Mouse (Mus musculus) cerebellum, postnatal 14 days (tissue): ENCODE data around the gene Tmem51.
A peak's percentile ranks its signal among the peaks of the same experiment; 100 is the strongest.

Experiments
- DNase-seq, 2 experiments: peaks; one replicate each; pipeline ENCODE4 v3.0.0; 2021; ENCODE audit warnings: mixed read lengths in 2 of 2

Tmem51 gene

DNA sequence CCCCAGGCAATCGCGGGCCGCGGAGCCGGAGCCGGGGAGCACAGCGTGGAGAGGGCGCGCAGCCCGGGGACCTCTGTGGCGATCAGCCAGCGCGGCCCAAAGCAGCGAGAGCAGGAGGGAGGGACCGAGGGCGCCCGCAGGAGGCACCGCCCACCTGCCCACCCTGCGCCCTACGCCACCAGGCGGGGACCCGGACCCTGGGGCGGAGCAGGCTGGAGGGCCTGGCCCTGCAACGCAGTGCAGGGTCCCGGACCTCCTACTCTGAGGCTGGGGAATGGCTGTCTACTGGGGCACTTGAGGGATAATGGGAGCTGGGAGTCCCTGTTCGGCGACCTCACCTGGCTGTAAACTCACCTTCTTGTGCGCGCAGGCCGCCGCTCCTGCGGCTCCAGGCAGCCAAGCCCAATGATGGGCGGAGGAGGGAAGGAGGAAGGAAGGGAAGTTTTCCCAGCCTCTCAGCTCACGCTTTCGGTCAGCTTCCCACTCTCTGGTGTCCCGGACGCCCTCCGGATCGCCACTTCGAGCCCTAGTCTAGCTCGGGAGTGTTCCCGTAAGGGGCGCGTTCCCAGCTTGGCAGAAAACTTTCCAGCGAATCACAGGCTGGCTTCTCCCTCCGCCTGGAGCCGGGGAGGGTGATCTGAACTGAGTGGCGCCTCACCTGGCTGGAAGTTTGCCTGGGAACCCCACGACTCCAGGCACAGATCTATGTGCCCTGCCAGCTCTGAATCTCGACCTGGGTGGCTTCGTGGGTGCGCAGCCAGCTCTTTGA is at the start of gene Tmem51:
Gene Tmem51, minus strand, starts transcription at position 174 of the 769 bp plus-strand sequence.
- DNase-seq, result peak; percentile 66 to 70

DNA sequence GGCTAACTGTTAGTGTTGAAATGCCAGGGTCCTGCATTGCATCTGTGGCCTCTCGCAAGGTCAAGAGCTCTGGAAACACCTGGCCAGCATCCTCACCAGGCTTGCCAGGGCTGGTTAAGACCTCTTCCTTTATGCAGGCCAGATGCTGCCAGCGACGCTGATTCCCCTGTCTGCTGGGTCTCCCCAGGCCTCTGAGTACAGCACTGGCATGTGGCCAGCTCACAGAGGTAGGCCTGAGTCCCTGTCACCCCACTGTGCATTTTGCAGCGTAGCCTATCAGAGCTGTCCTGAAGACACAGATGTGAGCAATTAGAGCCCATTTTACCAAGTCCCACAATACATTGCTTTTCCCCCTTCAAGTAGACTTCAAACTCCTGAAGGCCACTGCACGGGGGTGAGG is 46.1 kb upstream of the Tmem51 start:
- DNase-seq, result no peak

DNA sequence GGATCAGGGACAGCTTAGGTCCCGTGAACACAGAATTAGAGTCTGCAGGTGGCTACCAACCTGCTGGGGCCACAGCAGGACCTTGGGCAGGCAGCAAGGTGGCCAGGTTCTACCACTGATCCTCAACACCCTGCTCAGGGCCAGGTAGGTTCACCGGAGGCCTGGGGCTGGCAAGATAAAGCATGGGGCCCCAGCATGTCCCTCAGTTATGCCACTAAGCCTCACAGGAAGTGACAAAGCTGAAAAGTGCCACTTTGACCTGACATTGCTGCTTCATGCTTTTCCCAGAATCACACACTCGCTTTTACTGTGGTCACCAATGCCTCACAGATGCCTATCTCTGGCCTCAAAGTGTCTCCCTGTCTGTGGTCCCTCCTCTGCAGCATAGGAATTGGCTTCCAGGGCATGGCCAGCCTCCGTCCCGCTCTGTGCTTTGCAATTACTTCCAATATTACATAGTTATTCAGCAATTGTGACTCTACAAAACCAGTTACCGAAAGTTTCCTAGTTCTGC is 43.2 kb upstream of the Tmem51 start:
- no peak for DNase-seq

DNA sequence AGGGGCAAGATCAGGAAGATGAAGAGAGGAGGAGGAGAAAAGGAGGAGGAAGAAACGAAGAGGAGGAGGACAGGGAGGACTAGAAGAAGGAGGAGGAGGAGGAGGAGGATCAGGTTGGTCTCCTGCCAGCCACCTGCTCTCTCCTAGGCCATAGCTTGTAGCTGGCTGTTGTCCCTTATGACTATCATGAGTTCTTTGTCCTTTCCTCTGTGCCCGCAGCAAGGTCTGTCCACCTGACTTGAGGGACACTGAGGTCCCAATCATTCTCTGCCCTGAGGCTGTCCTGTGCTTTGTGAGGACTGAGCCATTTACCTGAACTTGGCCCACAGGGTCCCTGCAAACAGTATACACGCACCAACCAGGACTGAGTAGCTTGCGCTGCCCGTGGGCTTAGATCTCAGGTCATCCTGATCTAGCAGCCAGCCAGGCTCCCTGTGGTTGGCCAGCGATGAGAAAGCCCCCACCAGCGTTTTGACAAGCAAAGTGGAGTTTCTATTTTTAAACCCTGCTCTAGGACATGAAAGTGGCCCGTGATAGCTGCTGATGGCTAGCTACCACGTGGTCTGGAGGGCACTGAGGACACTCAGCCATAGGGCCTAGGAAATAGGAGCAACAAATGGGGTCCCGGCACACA is 42.7 kb upstream of the Tmem51 start:
- peak in 1 of 2 experiments; percentile 43 for DNase-seq

DNA sequence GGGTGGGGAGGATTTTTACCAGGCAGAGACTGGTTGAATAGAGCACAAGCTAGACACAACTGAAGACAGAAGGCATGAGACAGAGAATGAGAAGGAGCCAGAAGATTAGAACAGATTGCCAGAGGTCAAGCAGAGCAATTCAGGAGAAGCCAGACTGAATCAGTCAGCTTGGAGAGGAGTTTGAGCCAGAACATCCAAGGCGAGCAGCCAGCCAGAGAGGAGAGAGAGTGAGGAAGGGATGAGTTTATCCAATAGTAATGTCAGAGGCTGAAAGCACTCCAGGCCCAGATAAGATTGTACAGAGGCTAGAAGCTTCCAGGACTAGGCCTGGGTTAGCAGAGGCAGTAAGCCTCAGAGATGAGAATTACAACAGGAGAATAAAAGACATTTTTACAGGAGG is 37.1 kb upstream of the Tmem51 start:
- no peak for DNase-seq

DNA sequence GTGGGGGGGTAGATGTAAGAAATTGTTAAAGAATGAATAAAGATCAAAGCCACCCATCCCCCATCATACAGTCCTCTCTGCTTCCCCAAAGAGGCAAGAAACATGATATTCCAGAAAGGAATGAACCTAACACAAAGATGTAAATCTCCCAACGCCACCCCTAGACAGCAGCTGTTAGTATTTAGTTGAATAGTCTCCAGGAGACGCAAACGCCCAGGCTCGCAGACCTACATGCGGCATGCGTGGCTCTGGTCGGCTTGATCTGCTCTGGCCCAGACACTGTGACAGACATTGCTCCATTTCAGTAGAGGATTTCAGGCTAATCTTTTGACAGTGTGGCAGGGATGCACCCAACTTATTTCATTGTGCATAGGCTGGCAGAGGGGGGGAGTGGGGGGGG is 34.4 kb upstream of the Tmem51 start:
- no peak for DNase-seq

DNA sequence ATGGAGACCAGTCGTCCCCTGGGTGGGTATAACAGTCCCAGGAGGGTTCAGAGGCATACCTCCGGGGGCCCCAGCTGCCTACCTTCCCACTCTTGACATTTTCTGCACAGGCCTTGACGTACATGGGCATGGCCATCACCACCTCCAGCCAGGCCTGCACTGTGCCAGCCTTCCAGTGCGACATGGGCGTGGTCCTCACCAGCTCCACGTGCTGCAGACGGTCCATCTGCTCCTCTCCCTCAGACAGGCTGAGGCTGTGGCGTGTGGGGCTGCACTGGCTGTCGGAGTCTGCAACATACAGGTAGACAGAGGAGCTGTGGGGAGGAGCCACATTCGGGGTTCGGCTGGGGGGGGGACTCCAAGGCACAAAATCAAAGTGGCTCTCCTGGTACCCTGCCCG is 33.9 kb upstream of the Tmem51 start:
- peak; percentile 59 to 68 for DNase-seq

DNA sequence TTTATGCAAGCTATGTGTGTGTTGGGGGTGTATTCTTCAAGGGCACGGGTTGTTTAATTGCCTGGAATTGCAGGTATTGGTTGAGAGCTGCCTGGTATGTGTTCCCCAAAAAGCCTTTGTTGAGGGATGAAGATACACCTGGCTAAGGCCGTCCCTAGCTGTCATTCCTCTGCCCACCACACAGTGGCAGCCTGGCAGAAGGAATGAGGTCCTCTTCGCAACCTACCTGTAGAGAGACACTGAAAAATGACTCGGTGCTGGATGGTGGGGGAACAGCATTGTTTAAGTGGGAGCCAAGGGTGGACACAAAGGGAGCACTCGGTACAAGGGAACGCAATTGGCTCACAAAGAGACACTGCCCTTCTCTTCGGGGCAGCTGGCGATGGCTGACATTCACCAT is 29.2 kb upstream of the Tmem51 start:
- DNase-seq, result peak; percentile 81 to 83

DNA sequence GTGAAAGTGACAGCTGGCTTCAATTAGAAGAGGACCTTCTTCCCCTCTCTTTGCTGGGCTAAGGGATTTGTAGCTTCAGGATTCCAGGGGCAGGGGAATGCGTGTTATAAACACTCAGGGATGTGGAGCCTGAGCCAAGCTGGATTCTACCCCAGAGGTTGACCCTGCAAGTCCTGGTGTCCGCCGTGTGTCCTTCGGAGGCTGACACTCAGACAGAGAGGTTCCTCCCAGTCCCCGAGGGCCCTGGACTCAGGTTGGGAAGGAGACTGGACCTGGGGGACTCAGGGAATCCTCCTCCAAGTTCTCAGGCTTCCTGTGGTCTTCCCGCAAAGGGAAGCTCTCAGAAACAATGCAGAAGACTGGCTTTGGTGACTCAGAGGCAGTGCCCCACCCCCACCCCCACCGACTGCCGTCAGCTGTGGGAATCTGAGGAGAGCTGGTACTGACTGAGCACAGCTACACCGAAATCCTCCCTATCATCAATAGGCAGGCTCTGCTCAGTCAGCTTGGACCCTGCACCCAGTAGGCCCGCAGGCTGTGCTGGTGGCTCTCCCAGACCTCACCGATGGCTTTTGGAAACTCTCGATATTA is 19.1 kb upstream of the Tmem51 start:
- no peak for DNase-seq

DNA sequence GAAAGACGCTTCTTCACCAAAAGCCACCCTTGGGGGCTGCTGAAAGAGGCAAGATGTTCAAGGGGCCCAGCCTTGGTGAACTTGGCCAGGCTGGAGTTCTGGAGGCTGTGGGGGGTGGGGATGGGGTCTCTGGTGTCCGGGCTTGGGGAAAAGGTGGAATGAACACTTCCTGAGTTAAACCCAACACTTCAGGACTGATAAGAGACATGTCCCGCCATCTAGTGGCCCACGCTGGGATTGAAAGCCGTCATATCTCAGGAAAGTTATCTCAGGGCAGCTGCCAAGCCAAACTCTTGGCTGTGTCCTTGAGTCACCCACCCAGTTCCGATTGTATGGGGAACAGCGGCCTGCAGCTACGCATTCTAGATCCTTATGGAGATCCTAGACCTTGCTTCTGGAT is 14.2 kb upstream of the Tmem51 start:
- DNase-seq, result peak; percentile 90 to 94

DNA sequence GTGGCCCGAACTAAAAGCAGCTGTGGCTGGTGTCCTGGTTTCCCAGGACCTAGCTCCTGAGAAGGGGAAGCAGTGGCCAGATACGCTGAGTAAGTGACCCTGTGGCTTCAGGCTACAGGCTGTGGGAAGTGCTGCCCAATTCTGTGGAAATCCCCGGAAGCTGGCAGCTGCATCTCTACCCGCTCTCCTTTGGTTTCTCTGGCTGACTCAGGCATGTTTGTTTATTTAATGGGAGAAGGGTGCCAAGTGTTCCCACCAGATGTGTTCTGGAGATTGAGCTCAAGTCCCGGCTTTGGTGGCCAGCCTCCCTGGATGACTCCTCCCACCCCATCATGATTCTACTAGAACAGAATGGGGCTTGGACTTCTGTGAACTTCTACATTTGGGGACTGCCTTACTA is 13.8 kb upstream of the Tmem51 start:
- peak in 1 of 2 experiments; percentile 35 for DNase-seq

DNA sequence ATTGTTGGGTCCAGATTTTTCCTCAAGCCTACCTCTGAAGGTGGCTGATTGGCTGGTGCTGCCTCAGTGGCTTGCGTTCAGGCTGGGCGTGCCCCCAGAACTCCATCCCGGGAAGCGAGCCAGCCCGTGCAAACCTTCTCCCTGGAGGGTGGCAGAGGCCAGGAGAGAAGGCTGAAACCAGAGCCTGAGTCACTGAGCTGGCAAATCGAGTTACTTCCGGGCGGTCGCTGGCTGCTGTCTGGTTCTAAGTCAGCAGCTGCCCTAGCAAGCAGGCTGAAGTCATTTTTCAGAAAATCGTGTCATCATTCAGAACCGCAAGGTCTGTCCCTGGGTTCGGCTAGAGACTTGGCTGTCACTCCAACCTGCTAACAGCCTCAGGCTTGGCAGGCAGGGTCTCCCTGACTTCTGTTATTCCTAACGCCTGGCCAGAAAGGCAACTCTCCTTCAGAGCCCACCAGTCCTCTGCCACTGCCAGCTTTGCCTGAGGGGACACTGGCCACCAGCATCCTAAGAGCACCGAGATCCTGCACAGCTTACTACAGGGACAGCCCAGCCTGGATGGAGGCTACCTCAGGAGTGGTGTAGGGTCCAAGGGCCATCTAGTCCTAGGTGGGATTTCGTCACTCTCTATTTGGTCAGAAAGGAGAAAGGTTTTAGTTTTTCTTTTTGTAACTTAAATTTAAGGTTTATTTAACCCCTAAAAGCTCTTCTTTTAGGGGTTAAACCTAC is 11.6 kb upstream of the Tmem51 start:
- peak; percentile 92 to 94 for DNase-seq

DNA sequence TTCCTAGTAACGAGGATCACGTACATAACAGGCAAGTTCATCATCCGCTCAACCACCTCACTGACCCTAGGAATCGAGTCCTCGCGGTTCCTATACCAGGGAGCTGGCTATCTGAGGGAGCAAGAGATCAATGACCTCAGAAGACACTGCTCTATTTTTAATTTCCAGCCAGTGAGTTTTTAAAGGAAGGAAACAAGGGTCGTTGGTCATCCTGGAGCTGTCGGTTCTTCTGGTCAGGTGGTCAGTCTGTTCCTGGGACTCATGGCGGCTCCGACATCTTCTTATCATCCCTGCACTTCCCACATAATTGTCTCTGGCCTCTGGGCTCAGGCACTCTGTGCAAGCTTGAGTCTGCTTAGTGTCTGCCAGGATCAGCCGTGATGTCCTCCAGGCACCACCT is 10.3 kb upstream of the Tmem51 start:
- no peak for DNase-seq

DNA sequence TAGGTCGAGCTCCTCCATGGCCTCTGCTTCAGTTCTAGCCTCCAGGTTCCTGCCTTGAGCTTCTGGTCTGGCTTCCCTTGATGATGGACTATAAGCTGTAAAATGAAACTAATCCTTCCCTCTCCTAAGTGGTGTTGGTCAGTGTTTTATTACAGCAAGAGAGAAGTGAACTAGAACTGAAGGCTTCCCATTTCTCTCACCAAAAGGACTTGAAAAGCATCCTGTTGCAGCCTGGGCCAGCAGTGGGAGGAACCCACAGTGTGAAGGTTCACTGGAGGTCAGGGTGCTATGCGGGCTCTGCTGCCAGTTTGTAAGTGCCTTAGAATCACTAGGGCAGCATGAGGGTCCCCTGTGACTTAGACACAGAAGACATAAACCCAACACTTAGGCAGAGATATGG is 7.0 kb upstream of the Tmem51 start:
- DNase-seq, result no peak

DNA sequence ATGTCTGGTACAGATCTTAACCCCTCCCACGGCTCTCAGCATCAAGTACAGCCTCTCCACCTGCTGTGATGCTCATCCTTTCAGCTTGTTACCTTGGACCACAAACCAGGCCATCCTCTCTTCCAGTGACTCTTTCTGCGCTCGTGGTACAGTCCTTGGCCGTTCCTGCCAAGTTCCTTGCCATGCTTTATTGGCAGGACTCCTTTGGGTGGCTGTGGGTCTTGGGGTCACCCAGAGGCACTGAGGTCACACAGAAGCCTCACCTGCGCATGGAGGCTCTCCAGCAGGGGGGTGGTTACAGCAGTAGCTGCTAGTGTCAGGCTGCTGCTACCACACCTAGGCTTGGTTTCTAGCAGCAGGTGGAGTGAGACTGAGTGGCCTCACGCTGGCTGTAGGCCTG is 5.9 kb upstream of the Tmem51 start:
- DNase-seq, result peak; percentile 31 to 45

DNA sequence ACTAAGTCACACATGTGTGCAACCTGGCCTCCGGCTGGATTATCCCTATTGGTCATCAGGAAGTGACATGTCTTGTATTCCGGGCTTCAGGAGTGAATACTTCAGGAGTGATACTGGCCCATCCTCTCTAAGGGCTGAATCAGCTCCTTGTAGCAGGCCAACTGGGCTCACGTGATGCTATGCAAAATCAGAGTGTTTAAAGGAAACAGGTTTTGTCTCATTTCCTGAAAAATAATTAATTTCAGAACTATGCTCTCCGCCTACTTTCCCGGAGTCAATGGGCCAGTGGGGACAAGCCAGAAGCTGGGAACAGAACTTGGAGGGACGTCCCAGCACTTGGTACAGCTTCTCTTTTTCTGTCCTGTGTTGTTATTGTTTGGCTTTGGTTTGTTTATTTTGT is 4.7 kb upstream of the Tmem51 start:
- DNase-seq, result no peak

DNA sequence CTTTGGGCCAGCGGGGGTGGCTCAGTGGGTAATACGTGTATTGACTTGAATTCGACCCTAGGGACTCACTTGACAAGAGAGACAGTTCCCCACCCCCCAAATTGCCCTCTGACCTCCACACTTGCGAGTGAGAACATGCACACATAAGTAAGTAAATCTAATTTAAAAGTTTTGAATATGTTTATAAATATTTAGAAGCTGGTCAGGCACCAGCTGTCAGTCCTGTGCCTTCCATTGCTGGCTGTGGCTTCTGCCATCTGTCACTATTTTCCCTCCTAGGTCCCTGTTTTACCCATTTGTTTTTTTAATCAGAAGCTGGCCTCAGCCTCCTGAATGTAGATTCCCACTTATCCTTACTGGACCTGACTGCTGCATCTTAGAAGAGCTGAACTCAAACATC is 4.3 kb upstream of the Tmem51 start:
- DNase-seq, result peak; percentile 42 to 63

DNA sequence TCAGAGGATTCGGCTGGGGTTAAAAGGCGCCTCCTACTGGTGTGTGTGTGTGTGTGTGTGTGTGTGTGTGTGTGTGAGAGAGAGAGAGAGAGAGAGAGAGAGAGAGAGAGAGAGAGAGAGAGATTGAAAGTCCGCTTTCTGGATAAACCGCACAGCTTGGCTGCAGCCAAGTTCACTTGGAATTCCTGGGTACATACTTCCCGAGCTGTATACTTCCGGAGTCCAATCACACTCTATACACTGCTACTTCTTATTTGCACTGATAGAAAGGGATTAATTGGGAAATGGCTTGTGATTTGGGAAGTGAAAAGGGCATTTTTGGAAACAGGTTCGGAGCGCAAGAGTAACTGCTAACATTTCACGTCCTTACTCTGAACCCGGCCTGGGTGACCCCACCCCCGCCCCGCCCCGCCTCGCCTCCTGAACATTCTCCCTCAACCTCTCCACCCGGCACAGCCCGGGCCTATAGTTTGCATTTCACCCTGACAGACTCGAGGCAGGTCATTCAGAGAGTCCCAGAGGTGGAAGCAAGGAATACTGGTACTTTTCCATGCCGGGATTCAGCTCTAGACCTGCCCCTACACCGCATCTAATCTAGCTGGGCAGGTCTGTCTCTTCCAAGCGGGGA is 946 bp upstream of the Tmem51 start:
- DNase-seq, result no peak

DNA sequence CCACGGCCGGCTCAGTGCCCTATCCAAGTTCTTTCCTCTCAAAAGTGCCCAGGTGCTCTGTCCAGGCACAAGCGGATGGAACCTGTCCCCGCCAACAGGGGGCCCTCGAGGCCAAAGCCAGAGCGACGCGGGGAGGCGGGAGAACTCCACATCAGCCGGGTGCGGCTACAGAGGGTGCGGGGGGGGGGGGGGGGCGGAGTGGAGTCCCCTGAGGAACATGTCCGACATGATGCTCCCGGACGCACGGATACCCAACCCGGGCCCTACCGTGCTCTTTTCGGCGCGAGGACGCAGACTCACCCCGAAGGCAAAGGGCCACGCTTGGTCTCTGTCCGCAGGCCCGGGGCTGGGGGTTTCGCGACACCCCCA is 358 bp downstream of the Tmem51 start:
- peak; percentile 78 to 80 for DNase-seq

DNA sequence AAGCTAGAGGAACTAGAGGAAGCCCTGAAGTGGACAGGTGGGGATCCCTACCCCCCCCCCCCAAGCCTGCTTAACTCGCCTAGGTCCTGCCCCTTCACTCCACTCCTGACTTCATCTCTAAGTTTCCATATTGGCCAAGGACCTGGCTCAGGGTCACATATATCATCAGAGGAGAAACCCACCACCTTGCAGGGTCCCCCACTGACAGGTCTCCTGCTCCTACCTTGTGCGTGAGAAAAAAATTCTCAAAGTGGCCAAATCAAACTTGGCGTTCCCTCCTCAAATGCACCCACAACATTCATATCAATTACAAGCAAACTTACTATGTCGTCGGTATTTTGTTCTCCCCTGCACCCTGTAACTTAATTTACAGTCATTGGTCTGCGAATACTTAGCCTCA is 911 bp downstream of the Tmem51 start:
- no peak for DNase-seq

DNA sequence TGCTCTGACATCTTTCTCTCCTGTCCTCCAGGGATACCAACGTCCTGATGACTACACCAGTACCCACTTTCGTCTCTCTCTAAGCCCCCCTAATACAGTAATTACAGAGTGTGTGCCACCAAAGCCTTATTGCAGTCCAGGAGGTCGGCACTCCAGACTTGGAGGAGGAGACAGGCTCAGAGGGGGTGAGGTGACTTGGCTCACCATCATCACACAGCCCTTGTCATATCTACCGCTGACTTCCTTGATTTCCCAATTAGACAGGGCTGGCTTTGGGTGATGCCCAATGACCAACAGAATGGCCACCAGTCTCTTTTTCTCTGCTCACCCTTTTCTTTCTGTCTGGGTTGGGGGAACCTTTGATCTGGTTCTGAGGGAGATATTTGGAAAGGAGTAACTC is 1.4 kb downstream of the Tmem51 start:
- no peak for DNase-seq

DNA sequence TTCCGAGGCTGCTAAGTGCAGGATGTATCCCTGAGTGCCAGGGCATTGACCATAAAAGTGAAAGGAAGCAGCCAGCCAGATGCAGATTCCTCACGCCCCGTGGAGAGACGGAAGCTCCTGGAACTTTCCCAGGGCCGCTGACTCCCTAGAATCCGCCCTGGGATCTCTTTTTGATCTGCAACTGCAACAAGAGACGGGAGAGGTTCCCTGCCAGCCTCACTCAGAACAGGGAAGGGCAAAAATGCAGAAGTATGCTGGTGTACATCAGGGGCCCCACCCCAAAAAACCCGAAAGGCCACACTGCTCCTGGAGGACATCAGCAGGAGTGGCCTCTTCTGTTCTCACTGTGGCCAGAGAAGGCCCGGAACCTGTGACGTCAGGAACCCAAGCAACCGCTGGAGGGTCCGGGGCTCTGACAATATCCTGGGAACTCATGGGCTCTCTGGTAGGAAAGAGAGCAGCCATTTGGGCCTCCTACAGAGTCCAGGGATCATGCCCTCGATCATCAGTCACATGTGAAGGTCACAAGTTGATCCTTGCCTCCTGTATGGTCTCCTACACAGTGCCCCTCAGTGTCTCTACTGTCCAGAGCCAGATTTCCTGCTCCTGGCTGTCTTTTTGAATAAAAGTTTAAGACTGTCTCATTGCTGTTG is 2.3 kb downstream of the Tmem51 start:
- DNase-seq, result peak; percentile 61 to 68
